Mouse (Mus musculus) gastrocnemius, adult 18-20 months (tissue): ENCODE data around the gene Cebpa. TPM values are rescaled to one million over a fixed set of nuclear protein-coding genes. Genes with fewer than 3 reads are reported as not detected.
A peak's percentile ranks its signal among the peaks of the same experiment; 100 is the strongest.

Source experiments
- DNase-seq: peaks from one replicate; pipeline ENCODE4 v3.0.0; 2021; ENCODE audit warnings: low spot score
- total RNA-seq, 2 experiments: library from RNA; stranded (reverse); gene quantifications; 2 replicates each; pipeline ENCODE4 v1.2.3; 2021

Cebpa gene
- total RNA-seq, 2 experiments from 2014 or later: 3.6 to 6.7 TPM

- DNase-seq: no peak
Observed at GRCm38 (mm10) chr7:35119506-35120145, 533 bp downstream of the Cebpa start.

GRCm38 (mm10) chr7:35120146-35120691 is 1.1 kb downstream of the Cebpa start:
- DNase-seq: peak; percentile 28

GRCm38 (mm10) chr7:35121150-35121549 is 2.1 kb downstream of the Cebpa start:
- no peak for DNase-seq

- no peak for DNase-seq
Observed at GRCm38 (mm10) chr7:35122401-35123320, 3.6 kb downstream of the Cebpa start.

GRCm38 (mm10) chr7:35123431-35123953 is 4.4 kb downstream of the Cebpa start:
- no peak for DNase-seq

GRCm38 (mm10) chr7:35124216-35124615 is 5.1 kb downstream of the Cebpa start:
- no peak for DNase-seq

GRCm38 (mm10) chr7:35124745-35125144 is 5.7 kb downstream of the Cebpa start:
- no peak for DNase-seq

GRCm38 (mm10) chr7:35125971-35126370 is 6.9 kb downstream of the Cebpa start:
- no peak for DNase-seq

- DNase-seq: peak; percentile 37
Observed at GRCm38 (mm10) chr7:35127001-35127400, 7.9 kb downstream of the Cebpa start.

GRCm38 (mm10) chr7:35127721-35128120 is 8.6 kb downstream of the Cebpa start:
- DNase-seq: no peak

GRCm38 (mm10) chr7:35128677-35129567 is 9.8 kb downstream of the Cebpa start:
- DNase-seq: no peak

GRCm38 (mm10) chr7:35130059-35130738 is 11.1 kb downstream of the Cebpa start:
- DNase-seq: no peak

GRCm38 (mm10) chr7:35130888-35131287 is 11.8 kb downstream of the Cebpa start:
- DNase-seq: no peak

- DNase-seq: no peak
Observed at GRCm38 (mm10) chr7:35131601-35132000, 12.5 kb downstream of the Cebpa start.

- no peak for DNase-seq
Observed at GRCm38 (mm10) chr7:35134621-35135020, 15.5 kb downstream of the Cebpa start.

- no peak for DNase-seq
Observed at GRCm38 (mm10) chr7:35137524-35137923, 18.4 kb downstream of the Cebpa start.

GRCm38 (mm10) chr7:35138481-35138880 is 19.4 kb downstream of the Cebpa start:
- no peak for DNase-seq

GRCm38 (mm10) chr7:35139880-35140279 is 20.8 kb downstream of the Cebpa start:
- no peak for DNase-seq

- no peak for DNase-seq
Observed at GRCm38 (mm10) chr7:35141519-35141918, 22.4 kb downstream of the Cebpa start.

GRCm38 (mm10) chr7:35142522-35142921 is 23.4 kb downstream of the Cebpa start:
- DNase-seq: no peak
